Mouse (Mus musculus) 3134 (cell line): ENCODE measurements at regions not wholly inside any gene's neighbourhood (a gene's known extent, or its start where the extent isn't known, plus 50 kb on each side); places are given as distances from the start of the nearest gene placed in this dataset.
"Not testable (repeated sequence)": the region's sequence is repeated elsewhere in the genome, so short reads cannot be mapped to it uniquely, and the experiment has no call there.

Experiments
- DNase-seq: peaks from one replicate; pipeline ENCODE4 v3.0.0-alpha.2; 2011; ENCODE audit warnings: low spot score; ENCODE audit not compliant: insufficient read length; ENCODE audit errors: extremely low read depth

DNA sequence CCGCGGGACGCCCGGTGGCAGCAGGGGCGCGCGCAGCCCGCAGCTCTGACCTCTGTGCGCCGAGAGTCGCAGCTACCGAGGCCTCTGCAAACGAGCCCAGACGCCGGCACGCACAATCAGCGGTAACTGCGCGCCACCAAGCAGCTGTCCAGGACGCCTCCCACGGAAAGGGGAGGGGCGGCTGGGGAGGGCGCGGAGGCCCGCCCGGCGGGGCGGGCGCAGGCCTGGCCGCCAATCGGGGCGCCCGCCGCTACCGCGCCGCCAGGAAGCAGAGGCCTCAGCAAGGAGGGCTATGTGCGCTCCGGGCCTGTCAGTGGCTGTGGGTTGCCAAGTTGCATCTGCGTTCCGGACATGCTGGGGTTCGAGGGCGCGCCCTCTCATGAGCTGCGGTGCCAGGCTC, 613.3 kb upstream of the Ywhaq start:
- DNase-seq = not testable (repeated sequence)

DNA sequence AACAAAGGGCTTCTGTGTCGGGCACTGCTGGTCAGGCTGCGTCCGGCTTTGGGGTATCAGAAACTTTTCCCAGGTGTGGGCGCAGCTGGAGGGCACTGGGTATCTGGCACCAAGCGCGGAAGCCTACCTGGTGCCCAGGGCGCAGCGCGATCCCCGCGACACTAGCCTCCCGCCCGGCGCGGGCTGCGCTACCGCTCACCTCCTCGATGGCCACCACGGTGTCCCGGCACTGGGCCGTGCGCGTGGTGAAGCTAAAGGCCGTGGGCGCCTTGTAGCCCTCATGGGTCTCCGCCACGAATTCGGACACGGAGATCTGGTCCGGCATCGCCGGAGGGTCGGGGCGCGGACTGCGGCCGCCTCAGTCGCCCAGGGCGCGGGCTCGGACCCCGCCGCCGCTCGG, 612.8 kb upstream of the Ywhaq start:
- DNase-seq = peak; percentile 7
